Mouse (Mus musculus) testis, adult 2 months (tissue): ENCODE results near the gene Zfp423.

Experiments used
- CTCF ChIP-seq: fragments of 200-500 bp; IDR thresholded peaks from 2 replicates; pipeline ENCODE4 v1.5.1; 2012; ENCODE audit warnings: low read depth, mild to moderate bottlenecking, inconsistent platforms, low read length, moderate library complexity; ENCODE audit not compliant: control insufficient read depth, insufficient read depth, insufficient replicate concordance
- POLR2A ChIP-seq: fragments of 200-500 bp; IDR thresholded peaks from 2 replicates; pipeline ENCODE4 v1.6.1; 2012; ENCODE audit warnings: low read depth, mild to moderate bottlenecking, inconsistent platforms, low read length, moderate library complexity; ENCODE audit not compliant: control insufficient read depth

DNA sequence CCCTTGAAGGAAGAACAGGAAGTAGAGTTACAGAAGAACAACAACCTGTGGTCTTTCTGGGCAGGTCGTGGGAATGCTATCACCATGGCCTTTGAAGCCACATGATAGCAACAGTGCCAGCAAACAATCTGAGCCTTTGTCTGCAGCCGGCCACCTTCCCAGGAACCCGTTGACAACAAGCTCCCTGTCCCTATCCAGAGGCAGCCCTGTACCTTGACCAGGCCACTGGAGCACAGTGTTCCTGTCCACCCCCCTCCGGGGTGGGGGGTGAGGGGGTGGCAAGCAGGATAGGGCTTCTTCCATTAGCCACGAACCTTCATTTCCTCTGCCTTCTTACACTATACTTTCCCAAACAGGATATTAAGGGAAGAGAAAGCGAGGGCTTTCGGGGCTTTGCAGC, 224.9 kb downstream of the Zfp423 start:
- TF ChIP-seq CTCF (no peak), POLR2A (no peak)
